In genomic region chr5:135713441-135714218, GRCm38 (mm10) we compare ENCODE assay signal across 9 mouse cellular contexts. TPM values are rescaled to one million over a fixed set of nuclear protein-coding genes. Genes with fewer than 3 reads are reported as not detected.
DNase-seq lines count a peak whose midpoint lies in the region; ATAC-seq lines count a peak whose summit lies in the region.
"Had no signal": no experiment of that assay in that cellular context is flagged by ENCODE, and none has a peak within 500 bp of the region (broad histone marks: within the 10 kb centered on the region; RNA-seq: fewer than 3 reads in every experiment).

No protein-coding gene starts in this region.

- no peaks in the 10 kb centered on the region for H3K27me3 ChIP-seq in forebrain, embryonic 14.5 days (replicated peaks; ENCODE audit: control insufficient read depth, insufficient read depth, low read length)
- no peaks in the 10 kb centered on the region for H3K27me3 ChIP-seq in forebrain, embryonic 16.5 days (replicated peaks; ENCODE audit: control insufficient read depth, insufficient read depth, low read length)
- no peaks in the 10 kb centered on the region for H3K27me3 ChIP-seq in hindbrain, embryonic 14.5 days (ENCODE audit: control insufficient read depth, insufficient read depth, low read length)
- H3K27me3 ChIP-seq: hindbrain, embryonic 15.5 days had no signal

- no peak overlapping the region for H3K9ac ChIP-seq in forebrain, embryonic 14.5 days (ENCODE audit: low read length)
- no peak overlapping the region for H3K9ac ChIP-seq in forebrain, embryonic 16.5 days (replicated peaks; ENCODE audit: low read depth, low read length)
- no peak overlapping the region for H3K9ac ChIP-seq in hindbrain, embryonic 14.5 days
- H3K9ac ChIP-seq: hindbrain, embryonic 15.5 days had no signal

- DNase-seq in forebrain, embryonic 14.5 days (ENCODE audit: low spot score), result peak; percentile 28
- DNase-seq in adrenal gland, postnatal 36 days, result peak; percentile 89 to 90
- peak; percentile 57 to 73 for DNase-seq in frontal cortex, postnatal 36 days (ENCODE audit: low spot score in 2 of 2)
- DNase-seq in hindbrain, embryonic 14.5 days (ENCODE audit: low spot score), result peak; percentile 37
- peak; percentile 63 to 88 for DNase-seq in left cerebral cortex, postnatal 10 days (ENCODE audit: extremely low spot score in 1 of 2, low spot score in 2 of 2)
- peak; percentile 53 to 57 for DNase-seq in thymus, adult 18-20 months

- no peaks in the 10 kb centered on the region for H3K4me1 ChIP-seq in forebrain, embryonic 14.5 days (ENCODE audit: control insufficient read depth, insufficient read depth, low read length)
- H3K4me1 ChIP-seq in forebrain, embryonic 16.5 days (replicated peaks; ENCODE audit: control insufficient read depth, insufficient read depth, low read length), result no peaks in the 10 kb centered on the region
- H3K4me1 ChIP-seq in hindbrain, embryonic 14.5 days (replicated peaks; ENCODE audit: control insufficient read depth, insufficient read depth, low read length), result peaks cover 12% of the 10 kb centered on the region; the same call in 1 of the 2 replicates

- H3K9me3 ChIP-seq in forebrain, embryonic 14.5 days (replicated peaks; ENCODE audit: control insufficient read depth, low read length), result no peaks in the 10 kb centered on the region
- H3K9me3 ChIP-seq in forebrain, embryonic 16.5 days (ENCODE audit: control insufficient read depth, low read length), result no peaks in the 10 kb centered on the region
- H3K9me3 ChIP-seq in hindbrain, embryonic 14.5 days (ENCODE audit: control insufficient read depth, low read length), result no peaks in the 10 kb centered on the region
- H3K9me3 ChIP-seq: hindbrain, embryonic 15.5 days had no signal

- no peak overlapping the region for H3K4me2 ChIP-seq in forebrain, embryonic 14.5 days (ENCODE audit: low read length)
- no peak overlapping the region for H3K4me2 ChIP-seq in forebrain, embryonic 16.5 days (ENCODE audit: low read length)
- no peak overlapping the region for H3K4me2 ChIP-seq in hindbrain, embryonic 14.5 days (replicated peaks)
- H3K4me2 ChIP-seq: hindbrain, embryonic 15.5 days had no signal

- H3K4me3 ChIP-seq in forebrain, embryonic 14.5 days (ENCODE audit: low read depth, low read length), result no peak overlapping the region
- no peak overlapping the region for H3K4me3 ChIP-seq in forebrain, embryonic 16.5 days (replicated peaks; ENCODE audit: low read length)
- no peak overlapping the region for H3K4me3 ChIP-seq in hindbrain, embryonic 14.5 days (replicated peaks; ENCODE audit: low read length)
- H3K4me3 ChIP-seq: hindbrain, embryonic 15.5 days had no signal

- H3K36me3 ChIP-seq in forebrain, embryonic 14.5 days (ENCODE audit: control insufficient read depth, insufficient read depth, low read length), result peaks cover 23% of the 10 kb centered on the region; the same call in 1 of the 2 replicates
- H3K36me3 ChIP-seq in forebrain, embryonic 16.5 days (ENCODE audit: control insufficient read depth, insufficient read depth), result peaks cover 14% of the 10 kb centered on the region
- H3K36me3 ChIP-seq in hindbrain, embryonic 14.5 days (replicated peaks; ENCODE audit: control insufficient read depth, insufficient read depth), result peaks cover 37% of the 10 kb centered on the region

- 87% methylated on average over 16 of the region's 16 CpGs for WGBS in forebrain, embryonic 14.5 days
- WGBS in forebrain, embryonic 16.5 days, result 84% methylated on average over 16 of the region's 16 CpGs
- WGBS in hindbrain, embryonic 14.5 days, result 52% methylated on average over 16 of the region's 16 CpGs

- intact Hi-C loops in left cerebral cortex, postnatal 10 days (cut with DNase I), result no loop called here

- no peak overlapping the region for H3K27ac ChIP-seq in forebrain, embryonic 14.5 days (ENCODE audit: low read depth, low read length)
- no peak overlapping the region for H3K27ac ChIP-seq in forebrain, embryonic 16.5 days (ENCODE audit: low read length)
- H3K27ac ChIP-seq in hindbrain, embryonic 14.5 days, result no peak overlapping the region
- H3K27ac ChIP-seq: hindbrain, embryonic 15.5 days had no signal

- no peak for ATAC-seq in forebrain, embryonic 14.5 days
- ATAC-seq in forebrain, embryonic 16.5 days, result no peak
- no peak for ATAC-seq in hindbrain, embryonic 14.5 days (ENCODE audit: low FRiP score)
- ATAC-seq in megakaryocyte, adult 5-6 weeks (ENCODE audit: poor library complexity, severe bottlenecking), result peak; percentile 93

RNA-seq across cellular contexts. Expression of gene Tmem120a, which starts 30.6 kb away (rescaled TPM):
- polyA plus RNA-seq in forebrain, embryonic 14.5 days (2014; fragmentation: Nextera tagmentation; extraction: Ambion mirVana), result 80.1 and 83.8 TPM in 2 replicates
- 81.3 and 82.9 TPM in 2 replicates for polyA plus RNA-seq in forebrain, embryonic 16.5 days (2015; fragmentation: Nextera tagmentation; extraction: Ambion mirVana)
- 10 to 100 TPM; 55.5 to 59.9 TPM for total RNA-seq in adrenal gland, postnatal 36 days (2021)
- polyA plus RNA-seq in hindbrain, embryonic 14.5 days (2014; fragmentation: Nextera tagmentation; extraction: Ambion mirVana), result 89.0 and 90.2 TPM in 2 replicates
- total RNA-seq in left cerebral cortex, postnatal 10 days (2021), result 10 to 100 TPM; 20.7 to 22.0 TPM
- total RNA-seq in megakaryocyte, adult 5-6 weeks (2015), result 18.1 and 20.9 TPM in 2 replicates
- total RNA-seq in megakaryocyte, adult 5-6 weeks (2017), result 15.1 and 19.1 TPM in 2 replicates

RNA-seq across cellular contexts. Expression of gene Por, which starts 43.8 kb away (rescaled TPM):
- polyA plus RNA-seq in forebrain, embryonic 14.5 days (2014; fragmentation: Nextera tagmentation; extraction: Ambion mirVana), result 82.1 and 101 TPM in 2 replicates
- 104 and 121 TPM in 2 replicates for polyA plus RNA-seq in forebrain, embryonic 16.5 days (2015; fragmentation: Nextera tagmentation; extraction: Ambion mirVana)
- total RNA-seq in adrenal gland, postnatal 36 days (2021), result 100 to 1,000 TPM; 300 to 324 TPM
- 79.7 and 84.1 TPM in 2 replicates for polyA plus RNA-seq in hindbrain, embryonic 14.5 days (2014; fragmentation: Nextera tagmentation; extraction: Ambion mirVana)
- 10 to 100 TPM; 68.2 to 70.0 TPM for total RNA-seq in left cerebral cortex, postnatal 10 days (2021)
- 29.6 and 31.1 TPM in 2 replicates for total RNA-seq in megakaryocyte, adult 5-6 weeks (2015)
- total RNA-seq in megakaryocyte, adult 5-6 weeks (2017), result 45.9 and 49.7 TPM in 2 replicates

Comparison
In these comparisons a context has a peak if more than half of its experiments do, and no peak if none do; other contexts are left out.
1. DNase-seq: peak in every context shown above with its lines; median percentile 90 in adrenal gland, postnatal 36 days; 76 in left cerebral cortex, postnatal 10 days; 65 in frontal cortex, postnatal 36 days; 55 in thymus, adult 18-20 months; 37 in hindbrain, embryonic 14.5 days; 28 in forebrain, embryonic 14.5 days.
2. RNA of gene Por, which starts 43.8 kb away (total RNA-seq): 300 to 324 TPM in adrenal gland, postnatal 36 days; 68.2 to 70.0 TPM in left cerebral cortex, postnatal 10 days and 29.6 to 49.7 TPM in megakaryocyte, adult 5-6 weeks; every median in the first group is over 4 times any median in the second.